Mouse (Mus musculus): ENCODE data around the gene Klhl41.

- TF ChIP-seq GATA1 (IDR thresholded peaks at IDR 0.05; ENCODE audit: borderline replicate concordance, low read length) (no peak), FLI1 (IDR thresholded peaks at IDR 0.05; ENCODE audit: low read length) (no peak)
These were observed 23.6 kb downstream of the Klhl41 start for GRCm38 (mm10) chr2:69693501-69693900.
